Mouse (Mus musculus) MEL (cell line): Measurements from ENCODE around the gene Tmem37.

Experiments
- CTCF ChIP-seq, 3 experiments: IDR thresholded peaks in 2 of 3; conservative IDR thresholded peaks in 1 of 3; 2 replicates each; pipeline ENCODE4 v1.5.1; 2011 to 2012; ENCODE audit warnings: low read length in 3 of 3, low read depth in 2 of 3, mild to moderate bottlenecking in 2 of 3, improper control_type of control experiment in 1 of 3, inconsistent platforms in 1 of 3, mixed read lengths in 1 of 3, moderate library complexity in 1 of 3; ENCODE audit not compliant: control insufficient read depth in 1 of 3, insufficient read depth in 1 of 3, poor library complexity in 1 of 3, severe bottlenecking in 1 of 3
- HCFC1 ChIP-seq: IDR thresholded peaks from 2 replicates; pipeline ENCODE4 v1.6.1; 2012; ENCODE audit warnings: low read depth, mild to moderate bottlenecking, inconsistent platforms, low read length, improper control_type of control experiment, moderate library complexity
- KAT2A ChIP-seq: conservative IDR thresholded peaks from 2 replicates; pipeline ENCODE4 v1.6.1; 2012; ENCODE audit warnings: low read depth, low read length, improper control_type of control experiment, inconsistent platforms
- MYC ChIP-seq: IDR thresholded peaks from 2 replicates; pipeline ENCODE4 v1.6.1; 2011; ENCODE audit warnings: low read depth, mild to moderate bottlenecking, low read length, improper control_type of control experiment, moderate library complexity
- POLR2A ChIP-seq, 2 experiments: IDR thresholded peaks; 2 replicates each; pipeline ENCODE4 v1.6.1; 2011 to 2012; ENCODE audit warnings: low read length in 2 of 2, mild to moderate bottlenecking in 2 of 2, control low read depth in 1 of 2, improper control_type of control experiment in 1 of 2, low read depth in 1 of 2, moderate library complexity in 1 of 2; ENCODE audit not compliant: control insufficient read depth in 1 of 2, insufficient read depth in 1 of 2, poor library complexity in 1 of 2
- POLR2AphosphoS5 ChIP-seq: IDR thresholded peaks from 2 replicates; pipeline ENCODE4 v1.6.1; 2012; ENCODE audit warnings: low read depth, borderline replicate concordance, mild to moderate bottlenecking, inconsistent platforms, low read length, moderate library complexity, mixed read lengths

- TF ChIP-seq CTCF (IDR thresholded peaks at IDR 0.05 in 2 of 3, conservative IDR thresholded peaks at IDR 0.05 in 1 of 3; ENCODE audit: control insufficient read depth in 1 of 3, insufficient read depth in 1 of 3, low read depth in 2 of 3, low read length in 3 of 3, poor library complexity in 1 of 3, severe bottlenecking in 1 of 3) (no peak), HCFC1 (no peak), POLR2AphosphoS5 (no peak), KAT2A (no peak), POLR2A (IDR thresholded peaks at IDR 0.05; ENCODE audit: control insufficient read depth in 1 of 2, insufficient read depth in 1 of 2, low read depth in 1 of 2, low read length in 2 of 2, poor library complexity in 1 of 2) (no peak), MYC (no peak)
These were observed 31.5 kb downstream of the Tmem37 start for GRCm38 (mm10) chr1:120042421-120042820.
